Mouse (Mus musculus) forebrain, embryonic 11.5 days (tissue): ENCODE measurements around the gene Trpv1. TPM values are rescaled to one million over a fixed set of nuclear protein-coding genes. Genes with fewer than 3 reads are reported as not detected.
A peak's percentile ranks its signal among the peaks of the same experiment; 100 is the strongest.

Source experiments
- ATAC-seq: fragments of 200-750 bp; cut with Nextera tagmentation; replicated peaks from 2 replicates; pipeline ENCODE4 v1.8.0; 2017; ENCODE audit warnings: moderate TSS enrichment; ENCODE audit not compliant: low FRiP score
- DNase-seq: peaks from one replicate; pipeline ENCODE4 v3.0.0-alpha.2; 2017; ENCODE audit warnings: low spot score
- H3K27ac ChIP-seq: fragments of 300-500 bp; sonication (generic); 2 replicates; pipeline ENCODE4 v1.5.1; 2014; ENCODE audit warnings: low read depth, low read length
- H3K27me3 ChIP-seq: fragments of 300-500 bp; sonication (generic); 2 replicates; pipeline ENCODE4 v1.6.1; 2014; ENCODE audit warnings: mild to moderate bottlenecking, low read length, mixed read lengths; ENCODE audit not compliant: control insufficient read depth, insufficient read depth
- H3K36me3 ChIP-seq: fragments of 300-500 bp; sonication (generic); 2 replicates; pipeline ENCODE4 v1.6.1; 2014; ENCODE audit warnings: mild to moderate bottlenecking, low read length, moderate library complexity, mixed read lengths; ENCODE audit not compliant: control insufficient read depth, insufficient read depth
- H3K4me1 ChIP-seq: fragments of 300-500 bp; sonication (generic); replicated peaks from 2 replicates; pipeline ENCODE4 v1.6.1; 2014; ENCODE audit warnings: low read length, mixed read lengths; ENCODE audit not compliant: control insufficient read depth, insufficient read depth
- H3K4me2 ChIP-seq: fragments of 300-500 bp; sonication (generic); 2 replicates; pipeline ENCODE4 v1.6.1; 2014; ENCODE audit warnings: low read depth, mild to moderate bottlenecking, low read length, moderate library complexity, mixed read lengths; ENCODE audit not compliant: severe bottlenecking
- H3K4me3 ChIP-seq: fragments of 300-500 bp; sonication (generic); 2 replicates; pipeline ENCODE4 v1.5.1; 2014; ENCODE audit warnings: low read depth, low read length
- H3K9ac ChIP-seq: fragments of 300-500 bp; sonication (generic); 2 replicates; pipeline ENCODE4 v1.6.1; 2014; ENCODE audit warnings: low read length
- H3K9me3 ChIP-seq: fragments of 300-500 bp; sonication (generic); 2 replicates; pipeline ENCODE4 v1.6.1; 2016; ENCODE audit warnings: low read length, mixed read lengths; ENCODE audit not compliant: control insufficient read depth
- WGBS: fragments of 180-500 bp; shearing (Covaris S2); extraction: QIAGEN DNeasy Blood & Tissue Kit; methylation state at CpG from one replicate; pipeline ENCODE4 v1.1.7; 2014; 5-methylcytosine and 5-hydroxymethylcytosine counted together
- polyA plus RNA-seq: library from polyadenylated mRNA; unstranded; fragments of >200 nt; fragmentation: Nextera tagmentation; extraction: Ambion mirVana; gene quantifications from 2 replicates; pipeline ENCODE4 v1.2.1, GENCODE M21; 2014

Gene Trpv1
- polyA plus RNA-seq, 1 experiment from 2014 or later, result not detected

- no peak for DNase-seq
- 4% methylated on average over 12 of the region's 12 CpGs for WGBS
- Histone ChIP-seq H3K4me2 (peak overlapping the region; percentile 89), H3K27ac (no peak overlapping the region), H3K36me3 (no peaks in the 10 kb centered on the region), H3K4me1 (peaks cover 4% of the 10 kb centered on the region; the same call in 1 of the 2 replicates), H3K9ac (peak overlapping the region; percentile 59), H3K27me3 (no peaks in the 10 kb centered on the region), H3K9me3 (no peaks in the 10 kb centered on the region), H3K4me3 (peak overlapping the region; percentile 47)
- ATAC-seq, result no peak
These were observed 34.2 kb upstream of the Trpv1 start for GRCm38 (mm10) chr11:73199879-73200278.

- Histone ChIP-seq H3K27ac (no peak overlapping the region), H3K9ac (no peak overlapping the region), H3K36me3 (no peaks in the 10 kb centered on the region), H3K4me3 (no peak overlapping the region), H3K4me2 (no peak overlapping the region), H3K4me1 (peaks cover 4% of the 10 kb centered on the region; the same call in 1 of the 2 replicates), H3K27me3 (no peaks in the 10 kb centered on the region), H3K9me3 (no peaks in the 10 kb centered on the region)
- 80% methylated on average over 2 of the region's 2 CpGs for WGBS
- ATAC-seq (no peak), DNase-seq (no peak)
These were observed 33.1 kb upstream of the Trpv1 start for GRCm38 (mm10) chr11:73201021-73201420.

GRCm38 (mm10) chr11:73201597-73201996 is 32.5 kb upstream of the Trpv1 start:
- Histone ChIP-seq H3K27me3 (no peaks in the 10 kb centered on the region), H3K4me1 (peaks cover 4% of the 10 kb centered on the region; the same call in 1 of the 2 replicates), H3K36me3 (no peaks in the 10 kb centered on the region), H3K9me3 (no peaks in the 10 kb centered on the region), H3K4me3 (no peak overlapping the region), H3K27ac (no peak overlapping the region), H3K9ac (no peak overlapping the region), H3K4me2 (no peak overlapping the region)
- 39% methylated on average over 4 of the region's 4 CpGs for WGBS
- no peak for DNase-seq
- ATAC-seq, result no peak

GRCm38 (mm10) chr11:73203895-73204294 is 30.2 kb upstream of the Trpv1 start:
- Histone ChIP-seq H3K27me3 (no peaks in the 10 kb centered on the region), H3K9me3 (no peaks in the 10 kb centered on the region), H3K9ac (no peak overlapping the region), H3K4me2 (no peak overlapping the region), H3K36me3 (no peaks in the 10 kb centered on the region), H3K27ac (no peak overlapping the region), H3K4me1 (peaks cover 4% of the 10 kb centered on the region; the same call in 1 of the 2 replicates), H3K4me3 (no peak overlapping the region)
- ATAC-seq (no peak), DNase-seq (no peak)
- 87% methylated on average over 8 of the region's 8 CpGs for WGBS

- WGBS, result 81% methylated on average over 7 of the region's 7 CpGs
These were observed 28.9 kb upstream of the Trpv1 start for GRCm38 (mm10) chr11:73205194-73205593.

GRCm38 (mm10) chr11:73207621-73208020 is 26.5 kb upstream of the Trpv1 start:
- H3K36me3 ChIP-seq, result no peaks in the 10 kb centered on the region
- H3K4me1 ChIP-seq, result no peaks in the 10 kb centered on the region
- H3K9me3 ChIP-seq, result no peaks in the 10 kb centered on the region
- H3K27ac ChIP-seq, result no peak overlapping the region
- 82% methylated on average over 2 of the region's 2 CpGs for whole genome bisulfite sequencing
- no peak overlapping the region for H3K9ac ChIP-seq
- H3K27me3 ChIP-seq, result no peaks in the 10 kb centered on the region
- DNase-seq (no peak), ATAC-seq (no peak)
- no peak overlapping the region for H3K4me3 ChIP-seq
- H3K4me2 ChIP-seq, result no peak overlapping the region

More at GRCm38 (mm10) chr11:73205194-73205593, 28.9 kb upstream of the Trpv1 start:
- H3K9me3 ChIP-seq, result no peaks in the 10 kb centered on the region
- no peak overlapping the region for H3K4me3 ChIP-seq
- no peak overlapping the region for H3K9ac ChIP-seq
- H3K4me2 ChIP-seq, result no peak overlapping the region
- H3K4me1 ChIP-seq, result no peaks in the 10 kb centered on the region
- H3K27me3 ChIP-seq, result no peaks in the 10 kb centered on the region
- no peaks in the 10 kb centered on the region for H3K36me3 ChIP-seq
- DNase-seq (no peak), ATAC-seq (no peak)
- no peak overlapping the region for H3K27ac ChIP-seq

- no peaks in the 10 kb centered on the region for H3K4me1 ChIP-seq
- DNase-seq, result no peak
- no peak overlapping the region for H3K27ac ChIP-seq
- no peaks in the 10 kb centered on the region for H3K9me3 ChIP-seq
- WGBS, result 80% methylated on average over 3 of the region's 3 CpGs
- no peak overlapping the region for H3K9ac ChIP-seq
- no peak overlapping the region for H3K4me3 ChIP-seq
- no peak overlapping the region for H3K4me2 ChIP-seq
- no peaks in the 10 kb centered on the region for H3K36me3 ChIP-seq
- no peaks in the 10 kb centered on the region for H3K27me3 ChIP-seq
- no peak for ATAC-seq
These were observed 20.1 kb upstream of the Trpv1 start for GRCm38 (mm10) chr11:73213956-73214355.

- Histone ChIP-seq H3K27me3 (no peaks in the 10 kb centered on the region), H3K9me3 (no peaks in the 10 kb centered on the region), H3K27ac (no peak overlapping the region), H3K4me2 (no peak overlapping the region), H3K36me3 (no peaks in the 10 kb centered on the region), H3K4me3 (no peak overlapping the region), H3K4me1 (no peaks in the 10 kb centered on the region), H3K9ac (no peak overlapping the region)
- ATAC-seq (no peak), DNase-seq (no peak)
- WGBS, result 66% methylated on average over 2 of the region's 2 CpGs
These were observed 14.4 kb upstream of the Trpv1 start for GRCm38 (mm10) chr11:73219671-73220070.

GRCm38 (mm10) chr11:73220651-73221050 is 13.4 kb upstream of the Trpv1 start:
- H3K27me3 ChIP-seq, result no peaks in the 10 kb centered on the region
- no peak overlapping the region for H3K27ac ChIP-seq
- no peak overlapping the region for H3K9ac ChIP-seq
- no peak overlapping the region for H3K4me3 ChIP-seq
- H3K4me1 ChIP-seq, result no peaks in the 10 kb centered on the region
- DNase-seq, result no peak
- H3K36me3 ChIP-seq, result no peaks in the 10 kb centered on the region
- 91% methylated on average over 1 of the region's 1 CpGs for WGBS
- no peak overlapping the region for H3K4me2 ChIP-seq
- ATAC-seq, result no peak
- H3K9me3 ChIP-seq, result no peaks in the 10 kb centered on the region
